Mouse (Mus musculus): ENCODE data around the gene Csgalnact2. TPM values are rescaled to one million over a fixed set of nuclear protein-coding genes. Genes with fewer than 3 reads are reported as not detected.

Gene Csgalnact2
- polyA plus RNA-seq, 1 experiment from 2014 or later: 7.5 TPM

- Histone ChIP-seq H3K9ac (no peak overlapping the region), H3K4me1 (no peaks in the 10 kb centered on the region), H3K27me3 (no peaks in the 10 kb centered on the region), H3K9me3 (replicated peaks) (no peaks in the 10 kb centered on the region), H3K27ac (no peak overlapping the region), H3K36me3 (ENCODE audit: poor library complexity, severe bottlenecking) (no peaks in the 10 kb centered on the region), H3K4me3 (no peak overlapping the region), H3K4me2 (no peak overlapping the region)
- no peak for ATAC-seq
- 85% methylated on average over 3 of the region's 3 CpGs for WGBS
Observed at GRCm38 (mm10) chr6:118082384-118082783, 56.6 kb downstream of the Csgalnact2 start.

- no peaks in the 10 kb centered on the region for H3K36me3 ChIP-seq (ENCODE audit: poor library complexity, severe bottlenecking)
- H3K27ac ChIP-seq: no peak overlapping the region
- H3K4me2 ChIP-seq: no peak overlapping the region
- ATAC-seq: no peak
- no peaks in the 10 kb centered on the region for H3K27me3 ChIP-seq
- no peak overlapping the region for H3K4me3 ChIP-seq
- 91% methylated on average over 4 of the region's 4 CpGs for WGBS
- H3K4me1 ChIP-seq: 0 out of 2 replicates have a peak, but pooled peaks cover 2% of the 10 kb centered on the region
- H3K9me3 ChIP-seq (replicated peaks): no peaks in the 10 kb centered on the region
- H3K9ac ChIP-seq: no peak overlapping the region
Observed at GRCm38 (mm10) chr6:118080711-118081110, 58.2 kb downstream of the Csgalnact2 start.

- H3K9ac ChIP-seq: no peak overlapping the region
- ATAC-seq: no peak
- 49% methylated on average over 10 of the region's 10 CpGs for WGBS
- no peak overlapping the region for H3K4me3 ChIP-seq
- H3K27me3 ChIP-seq: no peaks in the 10 kb centered on the region
- 0 out of 2 replicates have a peak, but pooled peaks cover 2% of the 10 kb centered on the region for H3K4me1 ChIP-seq
- no peak overlapping the region for H3K4me2 ChIP-seq
- no peaks in the 10 kb centered on the region for H3K36me3 ChIP-seq (ENCODE audit: poor library complexity, severe bottlenecking)
- no peaks in the 10 kb centered on the region for H3K9me3 ChIP-seq (replicated peaks)
- no peak overlapping the region for H3K27ac ChIP-seq
Observed at GRCm38 (mm10) chr6:118079762-118080465, 59.0 kb downstream of the Csgalnact2 start.

GRCm38 (mm10) chr6:118079292-118079691, 59.6 kb downstream of the Csgalnact2 start:
- H3K27ac ChIP-seq: no peak overlapping the region
- peaks cover 6% of the 10 kb centered on the region for H3K4me1 ChIP-seq
- no peaks in the 10 kb centered on the region for H3K36me3 ChIP-seq (ENCODE audit: poor library complexity, severe bottlenecking)
- no peak overlapping the region for H3K4me3 ChIP-seq
- no peak for ATAC-seq
- H3K9ac ChIP-seq: no peak overlapping the region
- WGBS: 65% methylated on average over 3 of the region's 3 CpGs
- H3K9me3 ChIP-seq (replicated peaks): no peaks in the 10 kb centered on the region
- no peaks in the 10 kb centered on the region for H3K27me3 ChIP-seq
- no peak overlapping the region for H3K4me2 ChIP-seq

- Histone ChIP-seq H3K27ac (no peak overlapping the region), H3K36me3 (ENCODE audit: poor library complexity, severe bottlenecking) (no peaks in the 10 kb centered on the region), H3K9me3 (replicated peaks) (no peaks in the 10 kb centered on the region), H3K4me1 (peaks cover 11% of the 10 kb centered on the region), H3K9ac (no peak overlapping the region), H3K4me3 (no peak overlapping the region), H3K4me2 (no peak overlapping the region), H3K27me3 (no peaks in the 10 kb centered on the region)
- no peak for ATAC-seq
- WGBS: 75% methylated on average over 10 of the region's 10 CpGs
Observed at GRCm38 (mm10) chr6:118078751-118079150, 60.2 kb downstream of the Csgalnact2 start.

- no peaks in the 10 kb centered on the region for H3K27me3 ChIP-seq
- no peaks in the 10 kb centered on the region for H3K36me3 ChIP-seq (ENCODE audit: poor library complexity, severe bottlenecking)
- ATAC-seq: no peak
- no peak overlapping the region for H3K4me3 ChIP-seq
- H3K9ac ChIP-seq: no peak overlapping the region
- no peak overlapping the region for H3K27ac ChIP-seq
- H3K9me3 ChIP-seq (replicated peaks): no peaks in the 10 kb centered on the region
- WGBS: 86% methylated on average over 7 of the region's 7 CpGs
- no peak overlapping the region for H3K4me2 ChIP-seq
- H3K4me1 ChIP-seq: peaks cover 14% of the 10 kb centered on the region
Observed at GRCm38 (mm10) chr6:118077421-118077820, 61.5 kb downstream of the Csgalnact2 start.

GRCm38 (mm10) chr6:118076748-118077147, 62.2 kb downstream of the Csgalnact2 start:
- Histone ChIP-seq H3K27ac (no peak overlapping the region), H3K4me2 (no peak overlapping the region), H3K36me3 (ENCODE audit: poor library complexity, severe bottlenecking) (no peaks in the 10 kb centered on the region), H3K4me1 (peaks cover 14% of the 10 kb centered on the region), H3K9ac (no peak overlapping the region), H3K27me3 (no peaks in the 10 kb centered on the region), H3K4me3 (no peak overlapping the region), H3K9me3 (replicated peaks) (no peaks in the 10 kb centered on the region)
- no peak for ATAC-seq
- 89% methylated on average over 8 of the region's 8 CpGs for WGBS

GRCm38 (mm10) chr6:118076256-118076655, 62.7 kb downstream of the Csgalnact2 start:
- ATAC-seq: no peak
- no peaks in the 10 kb centered on the region for H3K36me3 ChIP-seq (ENCODE audit: poor library complexity, severe bottlenecking)
- no peaks in the 10 kb centered on the region for H3K9me3 ChIP-seq (replicated peaks)
- H3K9ac ChIP-seq: no peak overlapping the region
- H3K4me1 ChIP-seq: peaks cover 14% of the 10 kb centered on the region
- no peak overlapping the region for H3K4me3 ChIP-seq
- WGBS: 76% methylated on average over 3 of the region's 3 CpGs
- H3K27me3 ChIP-seq: no peaks in the 10 kb centered on the region
- H3K4me2 ChIP-seq: no peak overlapping the region
- no peak overlapping the region for H3K27ac ChIP-seq

- no peak overlapping the region; the same call in 1 of the 2 replicates for H3K9ac ChIP-seq
- H3K27me3 ChIP-seq: no peaks in the 10 kb centered on the region
- no peak overlapping the region for H3K4me3 ChIP-seq
- H3K27ac ChIP-seq: peak overlapping the region; percentile 49
- WGBS: 53% methylated on average over 3 of the region's 3 CpGs
- H3K4me2 ChIP-seq: no peak overlapping the region
- H3K4me1 ChIP-seq: peaks cover 26% of the 10 kb centered on the region
- no peaks in the 10 kb centered on the region for H3K36me3 ChIP-seq (ENCODE audit: poor library complexity, severe bottlenecking)
- H3K9me3 ChIP-seq (replicated peaks): no peaks in the 10 kb centered on the region
- no peak for ATAC-seq
Observed at GRCm38 (mm10) chr6:118074151-118074550, 64.8 kb downstream of the Csgalnact2 start.

- Histone ChIP-seq H3K4me3 (no peak overlapping the region), H3K27ac (no peak overlapping the region), H3K36me3 (ENCODE audit: poor library complexity, severe bottlenecking) (no peaks in the 10 kb centered on the region), H3K9me3 (replicated peaks) (no peaks in the 10 kb centered on the region), H3K9ac (no peak overlapping the region), H3K4me1 (peaks cover 26% of the 10 kb centered on the region), H3K27me3 (peaks cover 11% of the 10 kb centered on the region), H3K4me2 (no peak overlapping the region)
- ATAC-seq: 0 out of 2 replicates have a peak, but pooled peaks have one; percentile 14
- WGBS: 76% methylated on average over 1 of the region's 1 CpGs
Observed at GRCm38 (mm10) chr6:118072176-118072575, 66.8 kb downstream of the Csgalnact2 start.

GRCm38 (mm10) chr6:118071416-118071815, 67.5 kb downstream of the Csgalnact2 start:
- no peak overlapping the region for H3K4me2 ChIP-seq
- no peak overlapping the region for H3K9ac ChIP-seq
- H3K9me3 ChIP-seq (replicated peaks): no peaks in the 10 kb centered on the region
- no peak overlapping the region for H3K4me3 ChIP-seq
- 0 out of 2 replicates have a peak, but pooled peaks have one; percentile 42 for ATAC-seq
- H3K4me1 ChIP-seq: peaks cover 33% of the 10 kb centered on the region
- no peak overlapping the region for H3K27ac ChIP-seq
- H3K27me3 ChIP-seq: peaks cover 18% of the 10 kb centered on the region
- 55% methylated on average over 3 of the region's 3 CpGs for WGBS
- no peaks in the 10 kb centered on the region for H3K36me3 ChIP-seq (ENCODE audit: poor library complexity, severe bottlenecking)

- Histone ChIP-seq H3K4me3 (no peak overlapping the region), H3K27me3 (peaks cover 22% of the 10 kb centered on the region), H3K4me1 (peaks cover 37% of the 10 kb centered on the region), H3K9ac (no peak overlapping the region), H3K27ac (no peak overlapping the region; the same call in 1 of the 2 replicates), H3K36me3 (ENCODE audit: poor library complexity, severe bottlenecking) (no peaks in the 10 kb centered on the region), H3K9me3 (replicated peaks) (no peaks in the 10 kb centered on the region), H3K4me2 (no peak overlapping the region)
- no peak for ATAC-seq
- WGBS: 83% methylated on average over 4 of the region's 4 CpGs
Observed at GRCm38 (mm10) chr6:118071013-118071350, 68.0 kb downstream of the Csgalnact2 start.

Data from forebrain, embryonic 13.5 days (tissue).